Mouse (Mus musculus) embryonic fibroblast, embryonic 13.5 days (primary cell): Measurements from ENCODE around the gene Mcat. TPM values are rescaled to one million over a fixed set of nuclear protein-coding genes. Genes with fewer than 3 reads are reported as not detected.

Experiments used
- H3K27ac ChIP-seq: 2 replicates; pipeline ENCODE4 v1.5.1; 2012; ENCODE audit warnings: low read length, control low read depth, inconsistent platforms; ENCODE audit not compliant: insufficient read depth
- H3K4me1 ChIP-seq: 2 replicates; pipeline ENCODE4 v1.6.1; 2011; ENCODE audit warnings: low read length; ENCODE audit not compliant: control insufficient read depth, insufficient read depth
- H3K4me3 ChIP-seq: 2 replicates; pipeline ENCODE4 v1.5.1; 2011; ENCODE audit warnings: mild to moderate bottlenecking, control low read depth, low read length; ENCODE audit not compliant: insufficient read depth
- CTCF ChIP-seq: IDR thresholded peaks from 2 replicates; pipeline ENCODE4 v1.5.1; 2011; ENCODE audit warnings: mild to moderate bottlenecking, control low read depth, low read length, moderate library complexity, borderline replicate concordance; ENCODE audit not compliant: insufficient read depth
- POLR2A ChIP-seq: IDR thresholded peaks from 2 replicates; pipeline ENCODE4 v1.6.1; 2011; ENCODE audit warnings: low read depth, mild to moderate bottlenecking, control low read depth, low read length, moderate library complexity
- polyA plus RNA-seq: library from polyadenylated mRNA; stranded (reverse); fragments of >200 nt; gene quantifications from 2 replicates; pipeline ENCODE4 v1.2.4, GENCODE M21; 2011; ENCODE audit warnings: low read depth; ENCODE audit not compliant: missing spikeins, insufficient read length

Gene Mcat
- polyA plus RNA-seq, 1 experiment, result 18.6 TPM

- TF ChIP-seq POLR2A (no peak), CTCF (no peak)
- Histone ChIP-seq H3K4me1 (no peaks in the 10 kb centered on the region), H3K27ac (no peak overlapping the region), H3K4me3 (no peak overlapping the region)
These were observed 21.8 kb downstream of the Mcat start for GRCm38 (mm10) chr15:83541647-83542287.

DNA sequence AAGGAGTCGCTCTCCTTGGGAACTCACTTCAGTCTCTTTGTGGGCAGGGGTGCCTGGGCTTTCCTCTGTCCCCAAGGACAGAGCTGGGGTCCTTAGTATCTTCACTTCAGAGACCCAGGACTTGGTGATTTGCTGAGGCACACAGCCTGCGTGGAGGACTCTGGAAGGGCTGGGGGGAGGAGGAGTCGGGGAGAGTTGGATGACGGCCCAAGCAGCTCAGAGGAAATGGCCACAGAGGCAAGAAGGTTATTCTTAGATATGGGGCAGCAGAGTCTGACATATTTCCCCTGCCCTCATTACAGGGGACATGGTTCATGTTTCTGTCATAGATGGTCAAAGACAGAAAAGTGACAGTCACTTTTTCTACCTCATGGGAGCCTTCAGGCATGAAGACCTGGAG, 23.7 kb downstream of the Mcat start:
- TF ChIP-seq POLR2A, result no peak
- TF ChIP-seq CTCF, result no peak
- H3K4me3 ChIP-seq, result no peak overlapping the region
- H3K27ac ChIP-seq, result no peak overlapping the region
- no peaks in the 10 kb centered on the region for H3K4me1 ChIP-seq

GRCm38 (mm10) chr15:83538855-83539254, 24.7 kb downstream of the Mcat start:
- Histone ChIP-seq H3K4me1 (no peaks in the 10 kb centered on the region), H3K27ac (no peak overlapping the region), H3K4me3 (no peak overlapping the region)
- TF ChIP-seq CTCF (no peak), POLR2A (no peak)

- no peaks in the 10 kb centered on the region for H3K4me1 ChIP-seq
- TF ChIP-seq CTCF (no peak), POLR2A (no peak)
- H3K4me3 ChIP-seq, result no peak overlapping the region
- no peak overlapping the region for H3K27ac ChIP-seq
These were observed 27.7 kb downstream of the Mcat start for GRCm38 (mm10) chr15:83535890-83536231.

GRCm38 (mm10) chr15:83534960-83535889, 28.4 kb downstream of the Mcat start:
- TF ChIP-seq POLR2A (no peak), CTCF (no peak)
- Histone ChIP-seq H3K4me3 (no peak overlapping the region), H3K4me1 (no peaks in the 10 kb centered on the region), H3K27ac (no peak overlapping the region)

DNA sequence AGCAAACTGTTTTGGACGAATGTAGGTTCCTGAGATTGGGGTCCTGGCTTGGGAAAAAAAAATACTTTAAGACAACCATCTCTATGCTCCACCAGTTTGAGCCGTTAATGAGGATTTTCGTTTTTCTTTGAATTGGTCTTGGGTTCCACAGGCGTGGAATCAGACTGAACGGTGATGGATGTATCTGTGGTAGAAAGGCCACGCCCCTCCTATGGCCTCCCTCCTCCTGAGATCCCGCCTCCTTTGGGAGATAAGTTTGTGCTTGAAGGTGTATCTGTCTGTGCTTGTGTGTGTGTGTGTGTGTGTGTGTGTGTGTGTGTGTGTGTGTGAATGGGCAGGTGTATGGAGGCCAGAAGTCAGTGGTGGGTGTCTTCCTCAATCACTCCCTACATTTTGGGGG, 31.0 kb downstream of the Mcat start:
- Histone ChIP-seq H3K4me1 (no peaks in the 10 kb centered on the region), H3K4me3 (no peak overlapping the region), H3K27ac (no peak overlapping the region)
- TF ChIP-seq CTCF (no peak), POLR2A (no peak)

DNA sequence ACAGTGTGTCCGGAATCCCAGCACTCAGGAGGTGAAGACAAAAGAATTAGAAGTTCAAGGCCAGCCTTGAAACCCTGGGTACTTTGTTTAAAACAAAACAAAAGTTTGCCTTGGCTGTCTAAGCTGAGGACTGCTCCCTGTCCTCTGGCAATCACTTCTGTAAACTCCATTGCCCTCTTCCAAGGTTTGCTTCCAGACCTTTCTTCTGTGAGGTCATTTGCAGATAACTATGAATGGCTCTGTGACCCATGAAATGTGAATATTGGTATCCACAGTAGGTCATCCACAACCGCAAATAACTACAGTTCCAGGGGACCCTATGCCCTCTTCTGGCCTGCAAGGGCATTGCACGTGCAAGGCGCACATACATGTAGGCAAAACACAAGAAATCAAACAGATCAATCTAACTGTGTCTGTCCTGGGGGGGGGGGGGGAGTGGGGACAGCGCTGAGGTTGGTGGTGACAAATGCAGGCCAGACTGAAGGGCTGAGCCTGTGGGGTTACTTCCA, 31.6 kb downstream of the Mcat start:
- Histone ChIP-seq H3K4me3 (no peak overlapping the region), H3K27ac (no peak overlapping the region), H3K4me1 (no peaks in the 10 kb centered on the region)
- TF ChIP-seq CTCF (no peak), POLR2A (no peak)

GRCm38 (mm10) chr15:83530688-83531087, 32.9 kb downstream of the Mcat start:
- Histone ChIP-seq H3K27ac (no peak overlapping the region), H3K4me1 (0 out of 2 replicates have a peak, but pooled peaks cover 2% of the 10 kb centered on the region), H3K4me3 (no peak overlapping the region)
- TF ChIP-seq POLR2A, result no peak
- no peak for TF ChIP-seq CTCF

- Histone ChIP-seq H3K4me1 (0 out of 2 replicates have a peak, but pooled peaks cover 2% of the 10 kb centered on the region), H3K4me3 (no peak overlapping the region), H3K27ac (no peak overlapping the region)
- no peak for TF ChIP-seq POLR2A
- no peak for TF ChIP-seq CTCF
These were observed 33.4 kb downstream of the Mcat start for GRCm38 (mm10) chr15:83530233-83530632.

DNA sequence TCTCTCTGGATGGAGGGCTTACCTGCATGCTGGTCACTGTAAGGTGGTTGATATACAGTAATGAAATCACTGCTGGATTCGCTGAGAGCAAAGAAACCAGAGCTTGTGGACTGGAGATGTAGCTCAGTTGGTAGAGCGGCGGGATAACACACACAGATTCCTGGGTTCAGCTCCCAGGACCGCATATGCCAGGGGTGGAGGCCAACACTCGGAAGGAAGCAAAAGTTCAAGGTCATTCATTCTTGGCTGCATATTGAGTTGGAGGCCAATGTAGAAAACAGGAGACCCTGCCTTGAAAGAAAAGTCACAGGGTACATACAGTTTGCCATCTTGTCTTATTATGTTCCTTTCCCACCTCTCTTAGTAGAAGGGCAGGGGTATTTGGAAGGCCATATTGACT, 33.8 kb downstream of the Mcat start:
- TF ChIP-seq POLR2A (no peak), CTCF (no peak)
- Histone ChIP-seq H3K4me1 (0 out of 2 replicates have a peak, but pooled peaks cover 2% of the 10 kb centered on the region), H3K27ac (no peak overlapping the region), H3K4me3 (no peak overlapping the region)
